ENCODE assay signal across 8 mouse cellular contexts in genomic region chr13:24639215-24640165, GRCm38 (mm10). TPM values are rescaled to one million over a fixed set of nuclear protein-coding genes. Genes with fewer than 3 reads are reported as not detected.
A peak's percentile ranks its signal among the peaks of the same experiment; 100 is the strongest.
DNase-seq lines count a peak whose midpoint lies in the region; ATAC-seq and TF ChIP-seq lines count a peak whose summit lies in the region.

No protein-coding gene starts in this region.

- H3K4me3 ChIP-seq in left cerebral cortex, adult 2 months = peak overlapping the region; percentile 93
- peak overlapping the region; percentile 60 for H3K4me3 ChIP-seq in forebrain, embryonic 12.5 days (replicated peaks)
- H3K4me3 ChIP-seq in intestine, embryonic 14.5 days (ENCODE audit: low read depth, low read length) = peak overlapping the region; percentile 61
- peak overlapping the region; percentile 78 for H3K4me3 ChIP-seq in midbrain, postnatal 0 days (ENCODE audit: low read depth, low read length)

- peaks cover 32% of the 10 kb centered on the region for H3K4me1 ChIP-seq in forebrain, embryonic 12.5 days
- peaks cover 5% of the 10 kb centered on the region for H3K4me1 ChIP-seq in intestine, embryonic 14.5 days (replicated peaks; ENCODE audit: control insufficient read depth, insufficient read depth, low read length)
- H3K4me1 ChIP-seq in midbrain, postnatal 0 days (ENCODE audit: insufficient read depth, low read length) = peaks cover 14% of the 10 kb centered on the region; the same call in 1 of the 2 replicates

- no peaks in the 10 kb centered on the region for H3K9me3 ChIP-seq in forebrain, embryonic 12.5 days
- no peaks in the 10 kb centered on the region for H3K9me3 ChIP-seq in intestine, embryonic 14.5 days (ENCODE audit: control insufficient read depth, low read length)
- no peaks in the 10 kb centered on the region for H3K9me3 ChIP-seq in midbrain, postnatal 0 days (ENCODE audit: low read length)

- ATAC-seq in forebrain, embryonic 12.5 days (ENCODE audit: low FRiP score) = peak; percentile 53
- peak; percentile 45 for ATAC-seq in intestine, embryonic 14.5 days (replicated peaks; ENCODE audit: low FRiP score, low TSS enrichment, low read depth)
- ATAC-seq in midbrain, postnatal 0 days (ENCODE audit: low FRiP score) = peak; percentile 39
- ATAC-seq in erythroid progenitor cell, adult 5-6 weeks (replicated peaks; ENCODE audit: low FRiP score, poor library complexity, severe bottlenecking) = no peak

- no peak for DNase-seq in left cerebral cortex, adult 2 months (ENCODE audit: extremely low spot score in 1 of 2, low spot score in 2 of 2)
- DNase-seq in left cerebral cortex, postnatal 36 days (ENCODE audit: low spot score in 2 of 2) = no peak
- peak; percentile 5 for DNase-seq in WW6 (ENCODE audit: low read depth, low spot score)
- no peak for DNase-seq in intestine, embryonic 14.5 days (ENCODE audit: low spot score)
- DNase-seq in midbrain, postnatal 0 days (ENCODE audit: low spot score) = no peak
- DNase-seq in layer of hippocampus, adult 9-11 months = no peak

- peak overlapping the region; percentile 63 for H3K9ac ChIP-seq in forebrain, embryonic 12.5 days
- H3K9ac ChIP-seq in intestine, embryonic 14.5 days (ENCODE audit: low read length) = no peak overlapping the region
- peak overlapping the region; percentile 81 for H3K9ac ChIP-seq in midbrain, postnatal 0 days (replicated peaks; ENCODE audit: low read length, poor library complexity, severe bottlenecking)

- TF ChIP-seq CTCF in left cerebral cortex, adult 2 months (IDR thresholded peaks at IDR 0.05) = no peak
- TF ChIP-seq CTCF in midbrain, postnatal 0 days (IDR thresholded peaks at IDR 0.05) = no peak

- H3K27me3 ChIP-seq in forebrain, embryonic 12.5 days = peaks cover 48% of the 10 kb centered on the region
- H3K27me3 ChIP-seq in intestine, embryonic 14.5 days (replicated peaks; ENCODE audit: control insufficient read depth, insufficient read depth, low read length) = 0 out of 2 replicates have a peak, but pooled peaks cover 13% of the 10 kb centered on the region
- H3K27me3 ChIP-seq in midbrain, postnatal 0 days (ENCODE audit: insufficient read depth, low read length) = no peaks in the 10 kb centered on the region

- H3K36me3 ChIP-seq in forebrain, embryonic 12.5 days (replicated peaks) = no peaks in the 10 kb centered on the region
- no peaks in the 10 kb centered on the region for H3K36me3 ChIP-seq in intestine, embryonic 14.5 days (ENCODE audit: control insufficient read depth, insufficient read depth, low read length)
- H3K36me3 ChIP-seq in midbrain, postnatal 0 days (ENCODE audit: insufficient read depth, low read length) = no peaks in the 10 kb centered on the region

- intact Hi-C loops in left cerebral cortex, adult 2 months (cut with DNase I) = loop anchor here (2.0 kb wide), 1 partner anchor 63 kb away; no protein-coding TSS in a partner anchor
- intact Hi-C loops in left cerebral cortex, postnatal 36 days (cut with DNase I) = loop anchor here (10.0 kb wide), 1 partner anchor 65 kb away; no protein-coding TSS in a partner anchor

- peak overlapping the region; percentile 97 for H3K27ac ChIP-seq in left cerebral cortex, adult 2 months
- peak overlapping the region; percentile 69 for H3K27ac ChIP-seq in forebrain, embryonic 12.5 days
- H3K27ac ChIP-seq in intestine, embryonic 14.5 days (ENCODE audit: low read depth) = no peak overlapping the region
- peak overlapping the region; percentile 84 for H3K27ac ChIP-seq in midbrain, postnatal 0 days (ENCODE audit: low read depth, low read length)

- H3K4me2 ChIP-seq in forebrain, embryonic 12.5 days = peak overlapping the region; percentile 97
- H3K4me2 ChIP-seq in intestine, embryonic 14.5 days (ENCODE audit: low read length) = peak overlapping the region; percentile 100
- peak overlapping the region; percentile 84 for H3K4me2 ChIP-seq in midbrain, postnatal 0 days (ENCODE audit: low read depth, low read length, poor library complexity, severe bottlenecking)

- 13% methylated on average over 22 of the region's 22 CpGs for WGBS in forebrain, embryonic 12.5 days
- 15% methylated on average over 22 of the region's 22 CpGs for WGBS in intestine, embryonic 14.5 days
- WGBS in midbrain, postnatal 0 days = 12% methylated on average over 22 of the region's 22 CpGs

RNA-seq across cellular contexts. Expression of gene Ripor2, which starts 57.5 kb away (rescaled TPM):
- total RNA-seq in left cerebral cortex, adult 2 months (2021) = 10 to 100 TPM; 62.5 to 68.3 TPM
- 10 to 100 TPM; 53.0 to 67.2 TPM for total RNA-seq in left cerebral cortex, postnatal 36 days (2021)
- 16.6 and 17.8 TPM in 2 replicates for polyA plus RNA-seq in forebrain, embryonic 12.5 days (2016; fragmentation: Nextera tagmentation; extraction: Ambion mirVana)
- polyA plus RNA-seq in intestine, embryonic 14.5 days (2014; fragmentation: Nextera tagmentation; extraction: Ambion mirVana) = 1.7 and 2.3 TPM in 2 replicates
- 48.8 and 57.4 TPM in 2 replicates for total RNA-seq in midbrain, postnatal 0 days (2014; rRNA removed)
- 17.7 and 19.6 TPM in 2 replicates for polyA plus RNA-seq in midbrain, postnatal 0 days (2015; fragmentation: Nextera tagmentation; extraction: Ambion mirVana)
- 15.5 and 26.3 TPM in 2 replicates for total RNA-seq in erythroid progenitor cell, adult 5-6 weeks (2015; ENCODE audit: low replicate concordance)
- 7.1 and 19.1 TPM in 2 replicates for total RNA-seq in erythroid progenitor cell, adult 5-6 weeks (2017; ENCODE audit: low replicate concordance)
